Mouse (Mus musculus) ES-Bruce4 (cell line): ENCODE measurements around the gene Ntm.

ENCODE experiments used
- CTCF ChIP-seq: IDR thresholded peaks from one replicate; pipeline ENCODE4 v1.8.1; 2011; ENCODE audit warnings: low read depth, low read length
- EP300 ChIP-seq: IDR thresholded peaks from 2 replicates; pipeline ENCODE4 v1.6.1; 2011; ENCODE audit warnings: low read depth, low read length; ENCODE audit not compliant: insufficient read depth
- POLR2A ChIP-seq: IDR thresholded peaks from one replicate; pipeline ENCODE4 v1.8.1; 2011; ENCODE audit warnings: low read length; ENCODE audit not compliant: insufficient read depth

DNA sequence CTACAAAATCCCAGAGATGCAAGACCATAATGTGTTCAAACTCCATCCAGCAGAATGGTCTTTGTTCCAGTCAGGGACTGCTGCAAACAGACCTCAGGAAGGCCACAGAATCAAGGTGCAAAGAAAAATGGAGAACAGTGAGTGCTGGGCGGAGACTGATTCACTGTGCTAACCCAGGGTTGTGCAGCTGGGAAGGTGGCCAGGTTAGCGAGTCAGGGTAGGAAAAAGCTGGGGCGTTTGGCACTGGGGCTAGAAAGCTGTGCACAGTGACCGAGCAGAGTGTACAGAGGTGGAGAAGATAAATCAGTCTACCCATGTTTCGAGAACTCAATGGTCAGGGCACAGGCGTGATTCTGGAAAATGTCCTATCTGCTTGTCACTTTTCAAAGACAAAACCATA is 291.1 kb downstream of the Ntm start:
- TF ChIP-seq CTCF (no peak), POLR2A (no peak), EP300 (no peak)
